Mouse (Mus musculus): ENCODE measurements at regions not wholly inside any gene's neighbourhood (a gene's known extent, or its start where the extent isn't known, plus 50 kb on each side); places are given as distances from the start of the nearest gene placed in this dataset.

DNA sequence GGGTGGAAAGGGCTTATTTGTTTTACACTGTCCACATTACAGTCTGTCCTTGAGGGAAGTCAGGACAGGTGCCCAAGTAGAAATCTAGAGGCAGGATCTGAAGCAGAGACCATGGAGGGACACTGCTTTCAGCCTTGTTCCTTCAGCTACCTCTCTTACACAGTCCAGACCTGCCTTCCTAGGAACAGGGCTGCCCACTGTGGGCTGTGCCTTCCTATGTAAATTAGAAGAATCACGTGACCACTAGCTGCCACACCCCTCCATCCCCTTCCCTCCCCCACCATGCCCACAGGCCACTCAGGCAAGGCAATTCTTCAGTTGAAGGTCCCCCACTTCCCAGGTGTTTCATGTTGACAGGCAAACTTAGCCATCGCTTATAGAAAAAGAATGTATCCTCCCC, 60.5 kb upstream of the Dars start:
- TF ChIP-seq CTCF (conservative IDR thresholded peaks at IDR 0.05; ENCODE audit: low read length) (no peak), NANOG (IDR thresholded peaks at IDR 0.05; ENCODE audit: borderline replicate concordance, low read length) (no peak), POU5F1 (IDR thresholded peaks at IDR 0.05; ENCODE audit: borderline replicate concordance, low read length) (no peak)
